Mouse (Mus musculus): Measurements from ENCODE around the gene D17H6S53E.
A peak's percentile ranks its signal among the peaks of the same experiment; 100 is the strongest.

The D17H6S53E gene

DNA sequence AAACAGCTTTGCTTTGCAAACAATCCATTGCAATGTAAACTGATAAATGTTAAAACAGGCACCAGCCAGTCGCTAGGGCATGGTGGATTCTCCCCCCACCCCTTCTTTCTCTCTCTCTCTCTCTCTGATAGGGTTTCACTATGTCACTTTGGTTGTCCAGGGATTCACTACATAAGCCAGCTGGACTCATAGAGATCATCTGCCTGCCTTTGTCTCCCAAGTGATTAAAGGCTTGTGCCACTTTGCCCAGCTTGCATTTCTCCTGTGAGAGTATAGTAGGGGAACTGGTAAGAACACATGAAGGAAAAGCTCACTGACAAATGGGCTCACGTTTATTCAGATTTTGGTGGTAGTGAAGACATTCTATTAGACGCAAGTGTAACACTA, 6.0 kb downstream of the D17H6S53E start:
- no peak for DNase-seq (ENCODE audit: low spot score)

DNA sequence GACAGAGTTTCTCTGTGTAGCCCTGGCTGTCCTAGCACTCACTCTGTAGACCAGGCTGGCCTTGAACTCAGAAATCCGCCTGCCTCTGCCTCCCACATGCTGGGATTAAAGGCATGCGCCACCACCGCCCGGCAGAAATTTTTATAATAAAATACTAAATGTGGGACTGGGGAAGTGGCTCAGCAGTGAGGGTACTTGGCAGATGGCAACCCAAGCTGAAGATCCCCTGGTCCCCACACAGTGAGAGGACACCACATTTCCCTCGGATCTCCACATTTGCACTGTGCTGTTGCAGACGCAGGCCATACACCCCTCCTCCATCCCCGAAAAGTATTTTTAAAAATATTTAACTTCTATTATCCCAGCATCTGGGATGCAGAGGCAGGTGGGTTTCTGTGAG, 7.3 kb downstream of the D17H6S53E start:
- DNase-seq (ENCODE audit: low spot score): no peak

DNA sequence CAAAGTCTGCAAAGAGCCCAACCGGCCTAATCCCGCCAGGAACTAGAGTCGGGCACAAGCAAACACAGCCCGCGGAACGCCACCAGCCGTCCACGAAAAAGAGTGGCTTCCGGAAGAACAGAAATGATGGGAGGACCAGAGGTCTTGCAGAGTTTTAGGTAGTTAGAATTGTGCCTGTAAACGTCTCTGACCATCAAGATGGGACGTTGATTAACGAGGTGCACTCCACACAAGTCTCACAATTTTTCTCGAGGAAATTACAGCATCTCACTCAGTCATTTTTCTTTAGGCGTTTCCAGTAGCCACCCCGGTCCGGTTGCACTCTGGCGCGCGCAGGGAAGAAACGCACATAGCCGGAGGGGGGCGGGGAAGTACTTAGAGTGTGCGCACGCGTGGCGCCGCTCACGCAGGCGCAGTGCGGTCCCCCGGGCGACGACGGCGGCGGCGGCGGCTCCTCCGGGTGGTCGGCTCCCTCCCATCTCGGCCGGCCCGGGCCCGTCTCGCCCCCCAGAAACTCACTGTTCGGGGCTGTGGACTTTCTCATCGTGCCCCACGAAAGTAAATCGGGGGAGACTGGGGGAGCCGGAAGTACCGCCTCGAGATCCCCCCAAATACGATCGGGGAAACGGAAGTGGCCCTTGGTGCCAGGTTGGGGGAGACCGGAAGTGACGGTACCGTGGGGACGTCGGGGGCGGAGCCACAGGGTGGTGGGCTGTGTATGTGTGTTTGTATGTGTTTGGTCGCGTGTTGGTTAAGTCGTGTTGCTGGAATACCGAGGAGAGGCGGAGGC, 8.8 kb downstream of the D17H6S53E start, which contains the start of gene Bag6:
Bag6 (plus strand) TSS at position 378 of the 790 bp plus-strand sequence.
- DNase-seq (ENCODE audit: low spot score): peak; percentile 94

DNA sequence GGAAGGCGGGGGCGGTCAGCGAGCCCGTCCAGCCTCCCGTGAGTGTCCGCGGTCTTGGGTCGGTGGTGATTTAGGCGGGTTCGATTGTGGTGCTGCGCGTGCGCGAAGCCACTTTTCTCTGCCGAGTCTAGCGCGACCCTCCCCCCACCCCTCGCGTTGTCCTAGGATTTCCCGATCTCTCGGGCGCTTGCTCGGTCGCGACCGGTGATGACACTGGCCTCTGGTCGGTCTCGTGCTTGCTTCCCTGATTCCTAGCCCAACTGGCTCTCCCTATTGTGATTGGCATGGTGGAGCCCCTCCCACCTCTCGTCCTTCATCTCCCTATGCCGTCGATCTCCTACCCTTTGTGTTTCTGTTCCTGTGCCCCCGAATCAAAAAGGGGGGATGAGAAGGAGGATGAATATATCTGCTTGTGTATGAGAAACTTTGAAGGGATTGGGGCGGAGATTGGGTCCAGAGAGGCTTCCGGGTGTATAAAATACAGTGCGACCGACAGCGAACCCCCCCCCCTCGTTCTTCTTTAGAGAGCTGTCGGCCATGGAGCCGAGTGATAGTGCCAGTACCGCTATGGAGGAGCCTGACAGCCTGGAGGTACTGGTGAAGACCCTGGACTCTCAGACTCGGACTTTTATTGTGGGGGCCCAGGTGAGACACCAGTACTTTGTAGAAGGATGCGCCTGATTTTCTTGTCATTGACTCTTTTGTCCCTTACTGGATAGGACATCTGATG, 9.6 kb downstream of the D17H6S53E start:
- no peak for DNase-seq (ENCODE audit: low spot score)

DNA sequence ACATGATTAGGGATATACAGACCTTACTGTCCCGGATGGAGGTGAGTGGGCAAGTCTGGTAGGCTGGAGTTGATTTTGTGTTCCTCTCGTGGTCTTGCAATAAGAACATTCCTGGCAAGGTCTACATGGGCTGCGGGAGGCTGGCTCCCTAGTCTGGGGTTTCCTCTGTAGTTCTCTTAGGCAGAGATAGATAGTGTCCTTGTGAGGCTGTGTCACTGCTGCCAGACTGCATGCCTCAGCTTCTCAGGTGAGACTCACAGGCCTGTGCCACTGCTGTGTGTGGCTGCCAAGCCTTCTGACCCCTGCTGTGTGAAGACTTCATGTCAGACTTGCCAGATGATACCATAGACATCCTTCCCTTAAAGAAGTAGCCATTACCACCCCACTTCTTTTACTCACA, 13.1 kb downstream of the D17H6S53E start:
- no peak for DNase-seq (ENCODE audit: low spot score)

DNA sequence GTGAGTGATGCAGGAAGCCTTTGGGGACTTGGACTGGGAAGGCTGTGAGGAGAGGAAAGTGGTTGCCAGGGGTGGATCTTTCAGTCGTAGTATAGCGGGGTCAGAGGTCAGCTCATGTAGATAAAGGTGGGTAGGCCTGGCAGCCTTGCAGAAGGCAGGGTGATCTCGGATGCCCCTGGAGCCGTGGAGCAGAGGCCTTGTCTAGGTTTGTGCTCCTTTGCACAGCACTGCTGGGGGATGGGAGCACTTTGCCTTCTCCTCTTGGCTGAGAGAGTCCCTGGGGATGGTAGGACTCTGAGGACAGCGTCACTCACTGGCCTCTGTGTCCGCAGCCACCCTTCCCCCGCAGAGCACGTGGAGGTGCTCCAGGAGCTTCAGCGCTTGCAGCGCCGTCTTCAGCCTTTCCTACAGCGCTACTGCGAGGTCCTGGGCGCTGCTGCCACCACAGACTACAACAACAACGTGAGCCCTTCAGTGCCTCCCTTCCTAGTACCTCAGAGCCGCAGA, 14.4 kb downstream of the D17H6S53E start:
- DNase-seq (ENCODE audit: low spot score): no peak

DNA sequence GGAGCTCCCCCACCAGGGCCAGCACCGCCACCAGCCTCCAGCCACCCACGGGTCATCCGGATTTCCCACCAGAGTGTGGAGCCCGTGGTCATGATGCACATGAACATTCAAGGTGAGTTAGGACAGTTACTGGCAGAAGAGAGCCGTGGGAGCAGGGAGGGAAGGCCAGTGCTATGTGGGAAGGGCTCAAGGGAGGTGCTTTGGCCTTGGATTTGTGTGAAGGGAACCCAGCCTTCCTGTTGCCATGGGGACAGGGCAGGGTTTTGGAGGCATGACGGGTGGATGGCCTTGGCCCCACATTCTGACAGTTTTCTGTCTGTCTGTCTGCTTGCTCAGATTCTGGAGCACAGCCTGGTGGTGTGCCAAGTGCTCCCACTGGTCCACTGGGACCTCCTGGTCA, 15.8 kb downstream of the D17H6S53E start:
- DNase-seq (ENCODE audit: low spot score): no peak

DNA sequence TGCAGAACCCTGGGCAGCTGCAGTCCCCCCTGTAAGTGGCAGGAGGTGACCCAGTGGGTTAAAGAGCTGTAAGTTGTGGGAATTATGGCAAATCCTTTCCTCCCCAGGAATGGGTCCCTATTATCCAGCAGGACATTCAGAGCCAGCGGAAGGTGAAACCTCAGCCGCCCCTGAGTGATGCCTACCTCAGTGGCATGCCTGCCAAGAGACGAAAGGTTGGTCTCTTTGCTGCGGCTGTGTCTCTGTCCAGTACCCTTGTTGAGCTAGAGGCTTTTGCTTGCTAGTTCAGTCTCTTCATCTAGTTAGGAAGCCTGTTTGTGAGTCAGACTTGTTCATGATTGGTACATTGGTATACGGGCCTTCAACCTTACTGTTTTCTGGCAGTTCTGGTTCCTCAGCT, 20.0 kb downstream of the D17H6S53E start:
- no peak for DNase-seq (ENCODE audit: low spot score)

DNA sequence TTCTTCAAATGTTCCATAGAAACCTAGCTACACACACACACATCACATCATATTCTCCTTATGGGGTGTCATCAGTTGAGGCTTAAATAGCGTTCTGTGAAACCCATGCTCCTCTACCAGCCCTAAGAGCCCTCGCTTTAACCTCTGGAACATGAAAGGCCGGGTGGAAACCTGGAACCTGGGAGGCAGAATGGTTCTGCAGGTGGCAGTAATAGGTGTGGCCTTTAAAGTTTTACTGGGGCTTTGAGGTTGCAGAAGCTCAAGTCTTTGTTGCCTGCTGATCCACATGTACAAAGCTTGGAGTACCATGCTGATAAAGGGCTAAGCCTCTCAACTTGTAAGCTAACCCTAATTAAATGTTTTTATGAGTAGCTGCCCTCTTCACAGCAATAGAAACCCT, 21.2 kb downstream of the D17H6S53E start:
- DNase-seq (ENCODE audit: low spot score): no peak

DNA sequence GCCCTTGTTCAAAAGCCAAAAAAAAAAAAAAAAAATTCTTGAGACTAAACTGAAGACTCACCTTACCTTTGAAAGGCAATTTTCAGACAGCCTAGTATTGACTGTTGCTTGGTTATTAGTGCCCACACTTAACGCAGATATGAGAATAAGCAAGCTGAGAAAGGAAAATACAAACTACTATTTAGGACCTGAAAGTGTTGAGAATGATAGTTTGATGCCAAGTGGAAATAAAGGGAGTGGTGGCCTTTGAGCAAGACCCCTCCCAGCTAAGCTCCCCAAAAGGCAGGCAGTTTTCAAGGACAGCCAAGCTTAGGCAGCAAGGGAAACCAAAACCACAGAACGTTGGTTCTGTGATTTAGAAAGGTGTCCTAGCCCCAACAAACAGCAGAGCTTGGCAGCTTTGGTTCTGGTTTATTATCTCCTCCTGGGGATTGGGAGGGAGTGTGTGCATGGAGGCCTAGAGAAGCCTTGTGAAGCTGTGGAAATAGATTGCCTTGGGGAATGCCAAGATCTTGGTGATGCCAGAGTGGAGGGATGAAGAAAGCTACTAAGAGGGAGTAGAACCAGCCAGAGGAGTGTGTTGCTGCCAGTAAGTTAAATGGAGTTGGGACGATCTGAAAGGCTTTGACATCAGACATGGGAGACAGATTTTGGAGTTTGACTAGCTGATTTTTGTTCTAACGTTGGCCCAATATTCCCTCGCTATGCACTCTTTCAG, 21.9 kb downstream of the D17H6S53E start:
- no peak for DNase-seq (ENCODE audit: low spot score)

DNA sequence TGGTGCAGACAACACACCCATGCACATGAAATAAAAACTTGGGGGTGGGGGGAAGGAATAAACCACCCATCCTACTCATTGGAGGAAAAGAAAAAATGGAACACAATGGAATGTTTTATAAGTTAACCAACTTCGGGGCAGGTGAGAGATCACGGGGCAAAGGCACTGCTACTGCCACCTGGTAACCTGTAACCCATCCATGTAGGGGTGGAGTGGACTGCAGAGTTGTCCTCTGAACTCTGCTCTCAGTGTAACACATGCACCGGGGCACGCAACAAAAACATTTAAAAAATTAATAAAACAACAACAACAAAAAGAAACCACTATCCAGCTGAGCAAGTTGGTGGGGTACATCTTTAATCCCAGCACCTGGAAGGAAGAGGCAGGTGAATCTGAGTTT, 25.9 kb downstream of the D17H6S53E start:
- DNase-seq (ENCODE audit: low spot score): no peak

DNA sequence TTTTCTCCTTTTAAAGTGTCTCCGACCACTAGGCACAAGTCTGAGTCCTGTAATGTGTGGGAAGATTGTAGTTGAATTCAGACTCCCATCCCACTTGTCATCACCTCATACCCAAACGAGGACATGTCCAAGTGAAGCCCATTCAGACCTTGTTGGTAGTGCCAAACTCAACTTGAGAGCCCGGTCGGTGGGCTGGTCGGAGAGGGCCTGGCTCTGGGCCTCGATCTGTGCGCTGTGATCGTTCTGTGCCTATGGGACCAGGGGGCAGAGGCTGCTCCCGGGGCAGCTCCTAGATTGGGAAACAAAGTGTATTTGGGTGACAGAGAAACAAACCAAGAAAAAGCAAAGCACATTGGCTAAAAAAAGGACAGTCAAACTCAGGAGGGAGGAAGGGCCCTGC, 26.9 kb downstream of the D17H6S53E start:
- no peak for DNase-seq (ENCODE audit: low spot score)

DNA sequence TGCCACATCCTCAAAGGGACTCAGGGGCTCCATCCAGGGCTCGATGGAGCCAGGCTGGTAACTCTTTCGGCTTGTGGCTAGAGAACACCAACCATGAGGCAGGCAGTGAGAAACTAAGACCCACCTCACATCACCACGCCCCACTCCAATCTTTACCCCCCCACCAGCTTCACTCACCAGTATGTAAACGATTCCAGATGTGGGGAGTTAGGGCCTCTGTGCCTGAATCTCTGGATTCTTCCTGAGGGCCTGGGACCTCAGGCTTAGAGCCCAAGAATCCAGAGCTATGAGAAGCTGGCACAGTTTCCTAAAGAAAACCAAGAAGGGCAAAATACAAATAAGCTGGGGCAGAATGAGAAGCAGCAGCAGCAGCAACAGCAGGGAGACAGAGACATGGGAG, 27.8 kb downstream of the D17H6S53E start:
- no peak for DNase-seq (ENCODE audit: low spot score)

DNA sequence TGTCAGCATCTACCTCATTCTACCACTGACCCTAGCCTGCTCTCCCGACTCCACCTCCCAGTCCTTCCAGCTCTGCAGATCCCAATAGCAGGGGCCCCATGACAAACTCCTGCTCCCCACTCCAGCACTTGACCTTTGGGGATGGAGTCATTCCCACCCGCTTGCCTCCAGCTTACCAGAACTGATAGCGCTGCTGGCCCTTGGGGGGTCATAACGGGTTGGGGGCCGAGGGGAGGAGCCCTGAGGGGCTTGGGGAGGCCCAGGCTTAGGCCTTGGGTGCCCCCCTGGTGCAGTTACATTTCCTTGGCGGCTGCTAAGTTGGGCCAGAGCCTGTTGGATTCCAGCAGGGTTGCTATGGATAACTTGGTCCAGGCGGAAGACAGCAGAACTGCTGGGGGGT, 28.4 kb downstream of the D17H6S53E start:
- DNase-seq (ENCODE audit: low spot score): no peak

DNA sequence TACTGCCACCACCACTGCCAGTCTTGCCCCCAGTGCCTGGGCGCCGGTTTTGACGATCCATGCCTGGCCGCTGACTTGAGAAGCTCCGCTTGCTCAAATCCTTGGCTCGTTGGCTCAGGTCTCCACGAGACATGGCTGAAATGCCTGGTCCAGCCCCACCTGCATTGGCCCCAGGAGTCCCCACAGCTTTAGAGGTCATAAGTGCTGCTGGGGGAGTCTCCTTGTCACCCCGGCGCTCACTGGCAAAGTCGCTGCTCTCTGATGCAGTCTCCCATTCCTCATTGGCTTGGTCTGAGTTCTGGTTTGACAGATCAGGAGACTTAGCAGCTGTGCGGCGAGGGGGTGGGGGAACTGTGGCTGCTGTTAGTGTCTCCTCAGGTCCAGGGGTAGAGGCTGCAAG, 29.3 kb downstream of the D17H6S53E start:
- DNase-seq (ENCODE audit: low spot score): no peak

DNA sequence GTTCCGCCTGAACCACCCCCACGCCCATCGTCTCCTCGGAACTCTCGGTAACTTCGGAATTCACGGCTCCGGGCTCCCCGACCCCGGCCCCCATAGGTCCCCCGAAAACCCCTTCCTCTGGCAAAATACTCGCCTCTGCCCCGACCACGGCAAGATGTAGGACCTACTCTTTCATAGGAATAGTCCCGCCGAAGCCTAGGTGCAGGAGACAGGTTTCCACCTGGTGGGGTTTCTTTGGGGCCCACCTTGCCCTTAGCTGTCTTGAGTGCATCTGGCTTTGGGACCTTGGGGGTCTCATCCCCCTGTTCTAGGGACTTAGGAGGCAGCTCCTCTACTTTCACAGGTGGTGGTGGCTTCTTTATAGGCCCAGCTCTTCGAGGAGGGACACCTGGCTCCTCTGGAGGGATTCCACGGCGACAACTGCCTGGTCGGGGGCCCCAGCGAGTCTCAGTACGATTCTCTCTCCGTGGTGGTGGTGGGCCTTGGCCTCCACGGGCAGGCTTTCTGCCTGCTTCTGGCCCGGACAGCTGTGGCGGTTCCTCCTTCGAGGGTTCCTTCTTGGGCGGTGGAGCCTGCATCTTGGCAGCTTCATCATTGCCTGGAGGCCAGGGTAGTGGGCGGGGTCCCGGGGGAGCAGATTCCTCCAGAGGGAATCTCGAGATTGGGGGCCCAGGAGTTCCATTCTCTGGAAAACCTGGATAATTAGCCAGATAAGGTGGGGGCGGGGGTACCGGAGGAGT, 30.5 kb downstream of the D17H6S53E start:
- no peak for DNase-seq (ENCODE audit: low spot score)

DNA sequence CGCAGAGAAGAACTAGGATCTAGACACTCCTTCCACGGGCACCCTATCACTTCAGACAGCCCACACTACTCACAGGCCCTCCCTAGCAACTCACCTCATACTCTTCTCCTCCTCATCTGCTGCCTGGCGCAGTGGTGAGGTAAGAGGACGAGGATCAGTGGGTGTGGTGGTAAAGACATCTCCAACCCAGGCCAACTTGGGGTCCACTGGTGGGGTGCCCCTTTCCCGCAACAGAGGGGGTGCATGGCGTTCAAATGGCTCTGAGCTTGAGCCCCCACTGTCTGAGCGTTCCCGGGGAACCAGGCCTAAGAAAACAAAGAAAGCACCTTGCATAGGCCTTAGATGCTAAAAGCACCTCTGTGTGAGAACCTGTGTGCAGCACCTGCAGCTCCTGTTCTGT, 31.1 kb downstream of the D17H6S53E start:
- no peak for DNase-seq (ENCODE audit: low spot score)

DNA sequence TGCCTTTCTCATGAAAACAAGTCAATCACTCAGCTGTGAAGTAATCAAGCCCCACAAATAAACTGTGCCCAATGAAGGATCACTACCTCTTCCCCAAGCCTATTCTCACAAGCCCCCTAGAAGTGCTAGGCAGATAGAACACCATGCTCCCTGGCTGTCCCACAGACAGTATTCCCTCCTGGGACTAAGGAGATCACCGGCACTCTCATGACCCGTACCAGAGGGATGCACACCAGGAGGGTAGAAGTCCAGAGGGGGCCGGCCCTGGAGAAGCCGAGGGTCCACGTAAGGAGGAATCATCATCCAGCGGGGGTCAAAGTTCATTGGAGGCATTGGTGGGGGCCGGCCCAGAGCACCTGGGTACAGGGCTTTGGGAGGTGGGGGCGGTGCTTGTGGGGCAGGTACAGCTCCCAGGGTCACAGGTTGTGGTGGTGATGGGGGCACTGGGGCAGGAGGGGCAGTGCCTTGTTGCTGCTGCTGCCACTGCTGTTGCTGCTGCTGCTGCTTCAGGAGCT, 31.5 kb downstream of the D17H6S53E start:
- no peak for DNase-seq (ENCODE audit: low spot score)

DNA sequence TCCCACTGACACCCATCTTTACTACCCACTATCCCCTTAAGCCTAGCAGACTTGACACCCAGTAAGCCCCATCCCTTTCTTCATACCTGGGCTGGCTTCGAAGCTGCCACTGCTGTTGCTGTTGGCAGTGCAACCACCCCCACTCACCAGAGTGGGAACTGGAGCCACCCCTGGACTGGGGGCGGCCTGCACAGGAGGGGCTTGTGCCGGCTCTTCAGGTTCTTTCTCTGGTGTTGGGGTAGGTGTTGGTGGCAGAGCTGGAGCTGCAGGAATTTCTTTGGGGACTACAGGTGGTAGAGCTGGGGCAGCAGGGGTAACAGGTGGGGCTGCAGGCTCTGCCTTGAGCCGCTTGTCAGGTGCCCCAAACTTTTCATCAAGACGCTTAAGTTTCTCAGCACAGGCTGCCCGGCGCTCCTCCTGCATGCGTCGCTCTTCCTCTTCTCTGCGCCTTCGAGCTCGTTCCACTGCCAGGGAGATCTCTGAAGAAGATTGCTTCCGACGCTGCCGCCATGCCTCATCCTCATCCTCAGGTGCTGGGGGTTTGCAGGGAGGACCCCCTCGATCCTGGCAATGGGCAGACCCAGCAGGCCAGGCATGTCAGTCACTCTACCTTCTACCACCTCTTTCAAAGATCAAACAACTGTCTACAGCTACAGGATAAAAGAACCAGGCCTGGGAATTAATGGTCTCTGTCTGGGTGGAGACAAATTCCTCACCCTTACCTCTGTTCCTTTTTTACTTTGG, 32.8 kb downstream of the D17H6S53E start:
- DNase-seq (ENCODE audit: low spot score): no peak

DNA sequence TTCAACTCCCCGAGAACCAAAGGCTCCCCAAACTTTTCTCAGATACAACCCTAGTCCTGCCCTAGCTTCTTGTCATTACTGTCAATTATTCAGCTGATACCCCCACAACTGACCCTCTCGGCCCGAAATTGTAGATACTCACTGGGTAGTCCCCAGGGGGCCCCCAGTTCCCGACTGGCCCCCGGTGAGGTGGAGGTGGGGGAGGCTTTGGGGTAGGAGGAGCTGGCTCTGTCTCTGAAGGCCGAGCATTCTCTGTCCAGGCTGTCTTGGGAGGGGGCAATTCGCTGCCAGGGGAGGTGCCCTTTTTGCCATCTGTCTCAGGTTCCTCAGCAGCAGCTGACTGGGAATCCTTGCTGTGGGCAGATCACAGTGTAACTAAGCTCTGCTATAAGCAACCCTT, 33.5 kb downstream of the D17H6S53E start:
- no peak for DNase-seq (ENCODE audit: low spot score)

DNA sequence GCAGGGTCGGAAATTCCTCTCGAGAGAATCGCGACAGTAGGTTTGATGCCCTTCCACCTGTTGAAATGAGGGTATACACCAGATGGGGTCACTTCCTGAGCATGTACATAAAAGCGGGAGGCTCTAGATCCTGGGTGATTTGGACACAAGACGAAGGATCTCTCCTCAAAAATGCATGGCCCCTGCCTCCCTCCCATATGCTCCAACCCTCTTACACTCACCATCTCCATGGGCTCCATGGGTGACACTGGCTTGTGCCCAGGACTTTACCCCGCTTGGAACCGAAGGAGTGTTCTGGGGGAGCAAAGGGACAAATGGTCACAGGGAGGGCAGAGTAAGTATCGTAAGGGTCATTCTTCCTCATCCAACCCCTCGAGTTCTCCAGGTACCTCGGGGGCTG, 35.2 kb downstream of the D17H6S53E start:
- no peak for DNase-seq (ENCODE audit: low spot score)

Measured in ovary, postnatal 10 days (tissue).